Comparison of ENCODE assay signal across 17 mouse cellular contexts in genomic region chr7:135271011-135271410, GRCm38 (mm10). TPM values are rescaled to one million over a fixed set of nuclear protein-coding genes. Genes with fewer than 3 reads are reported as not detected.
DNase-seq lines count a peak whose midpoint lies in the region.
"Had no signal": no experiment of that assay in that cellular context is flagged by ENCODE, and none has a peak within 500 bp of the region (broad histone marks: within the 10 kb centered on the region; RNA-seq: fewer than 3 reads in every experiment).

No protein-coding gene starts in this region.

- intact Hi-C loops in left cerebral cortex, postnatal 4 days (cut with DNase I): no loop called here
- intact Hi-C loops in left cerebral cortex, postnatal 36 days (cut with DNase I): no loop called here

- peak; percentile 26 to 36 for DNase-seq in cerebellum, postnatal 14 days
- no peak for DNase-seq in cerebellum, adult 11 months
- peak; percentile 27 for DNase-seq in heart, adult 11 months
- no peak for DNase-seq in heart, postnatal 4 days
- DNase-seq in left cerebral cortex, postnatal 4 days: peak; percentile 48
- no peak for DNase-seq in left cerebral cortex, postnatal 36 days (ENCODE audit: low spot score in 2 of 2)
- DNase-seq: adrenal gland, adult 2 months; adrenal gland, postnatal 10 days; adrenal gland, postnatal 25 days; cerebellum, adult 11-12 months; cerebellum, adult 2 months; cerebellum, adult 9-10 months; cerebellum, postnatal 36 days; embryo, embryonic 11 days had no signal

RNA-seq across cellular contexts. Expression of gene Nps, which starts 12.5 kb away (rescaled TPM):
- total RNA-seq in heart, postnatal 4 days (2021): under 1 TPM in 1 of 2 experiments, not detected in 1; 0.63 TPM
- not detected for total RNA-seq in left cerebral cortex, postnatal 4 days (2021)
- total RNA-seq in left cerebral cortex, postnatal 36 days (2021): not detected
- total RNA-seq: adrenal gland, adult 2 months; adrenal gland, postnatal 10 days; adrenal gland, postnatal 25 days; common myeloid progenitor, adult 5-6 weeks; ES-E14; MEL had no signal

Comparison
In these comparisons a context has a peak if more than half of its experiments do, and no peak if none do; other contexts are left out.
1. DNase-seq: peak in cerebellum, postnatal 14 days (2 of 2), heart, adult 11 months (single experiment) and left cerebral cortex, postnatal 4 days (single experiment); none in cerebellum, adult 11 months (single experiment), heart, postnatal 4 days (single experiment) and left cerebral cortex, postnatal 36 days (0 of 2).